Mouse (Mus musculus) liver, embryonic 14.5 days (tissue): Measurements from ENCODE around the gene Gria1.

Experiments used
- CTCF ChIP-seq: IDR thresholded peaks from 2 replicates; pipeline ENCODE4 v1.5.1; 2016; ENCODE audit warnings: antibody characterized with exemption, low read depth, control low read depth
- EP300 ChIP-seq: IDR thresholded peaks from 2 replicates; pipeline ENCODE4 v1.6.1; 2016; ENCODE audit warnings: antibody characterized with exemption, low read depth

GRCm38 (mm10) chr11:57239758-57240157 is 228.6 kb downstream of the Gria1 start:
- TF ChIP-seq EP300 (no peak), CTCF (no peak)
